In the genomic region with DNA sequence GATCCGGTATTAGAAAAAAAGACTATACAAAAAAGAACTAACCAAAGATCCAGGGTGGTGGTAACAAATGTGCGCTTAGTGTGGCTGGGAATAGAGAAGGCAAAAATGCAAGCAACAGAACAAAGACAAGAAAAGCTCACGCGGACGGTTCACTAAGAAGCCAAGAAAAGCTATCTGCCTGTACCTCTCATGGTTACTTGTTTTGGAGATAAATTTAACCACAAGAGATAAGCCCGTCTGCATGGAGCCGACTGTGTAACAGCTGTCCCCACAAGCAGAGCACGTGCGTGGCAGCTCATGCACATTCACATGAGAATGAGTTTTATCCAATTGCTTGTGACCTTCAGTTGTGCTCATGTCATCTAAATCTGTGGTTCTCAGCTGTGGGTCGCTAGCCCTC, we compare ENCODE assay signal across 10 mouse cellular contexts. TPM values are rescaled to one million over a fixed set of nuclear protein-coding genes. Genes with fewer than 3 reads are reported as not detected.
DNase-seq lines count a peak whose midpoint lies in the region; ATAC-seq and TF ChIP-seq lines count a peak whose summit lies in the region.
"Had no signal": no experiment of that assay in that cellular context is flagged by ENCODE, and none has a peak within 500 bp of the region (broad histone marks: within the 10 kb centered on the region; RNA-seq: fewer than 3 reads in every experiment).

No protein-coding gene starts in this region.

- H3K4me2 ChIP-seq in heart, embryonic 11.5 days = 0 out of 2 replicates have a peak overlapping the region, but pooled peaks have one; percentile 24
- peak overlapping the region; percentile 58 for H3K4me2 ChIP-seq in liver, embryonic 16.5 days (ENCODE audit: low read depth, low read length)
- no peak overlapping the region for H3K4me2 ChIP-seq in forebrain, postnatal 0 days (ENCODE audit: low read depth)

- no peaks in the 10 kb centered on the region for H3K27me3 ChIP-seq in MEL (ENCODE audit: control insufficient read depth in 1 of 2, insufficient read depth in 2 of 2, low read length in 2 of 2)
- no peaks in the 10 kb centered on the region for H3K27me3 ChIP-seq in heart, embryonic 11.5 days (ENCODE audit: control insufficient read depth, insufficient read depth, low read length)
- no peaks in the 10 kb centered on the region for H3K27me3 ChIP-seq in liver, embryonic 16.5 days (ENCODE audit: control insufficient read depth, insufficient read depth, low read depth, low read length)
- no peaks in the 10 kb centered on the region for H3K27me3 ChIP-seq in forebrain, postnatal 0 days (ENCODE audit: insufficient read depth, low read length)

- H3K79me2 ChIP-seq in MEL (ENCODE audit: control insufficient read depth, insufficient read depth, low read length, poor library complexity) = no peaks in the 10 kb centered on the region

- peaks cover 12 to 21% of the 10 kb centered on the region in 2 experiments for H3K4me1 ChIP-seq in MEL (ENCODE audit: control insufficient read depth in 1 of 2, insufficient read depth in 2 of 2, low read length in 2 of 2)
- H3K4me1 ChIP-seq in heart, embryonic 11.5 days (ENCODE audit: control insufficient read depth, insufficient read depth, low read length) = peaks cover 9% of the 10 kb centered on the region; the same call in 1 of the 2 replicates
- H3K4me1 ChIP-seq in liver, embryonic 16.5 days (ENCODE audit: control insufficient read depth, low read depth, low read length) = peaks cover 21% of the 10 kb centered on the region
- H3K4me1 ChIP-seq in forebrain, postnatal 0 days (ENCODE audit: insufficient read depth) = no peaks in the 10 kb centered on the region

- TF ChIP-seq CTCF in MEL (IDR thresholded peaks at IDR 0.05 in 2 of 3, conservative IDR thresholded peaks at IDR 0.05 in 1 of 3; ENCODE audit: control insufficient read depth in 1 of 3, insufficient read depth in 1 of 3, low read depth in 2 of 3, low read length in 3 of 3, poor library complexity in 1 of 3, severe bottlenecking in 1 of 3) = no peak
- no peak for TF ChIP-seq CTCF in forebrain, postnatal 0 days (IDR thresholded peaks at IDR 0.05; ENCODE audit: low read depth)

- no peak for TF ChIP-seq RAD21 in MEL (IDR thresholded peaks at IDR 0.05; ENCODE audit: low read depth, low read length)

- no peak overlapping the region for H3K4me3 ChIP-seq in MEL (ENCODE audit: control insufficient read depth in 1 of 2, insufficient read depth in 1 of 2, low read depth in 2 of 2, low read length in 2 of 2)
- no peak overlapping the region for H3K4me3 ChIP-seq in heart, embryonic 11.5 days (ENCODE audit: low read depth, low read length)
- no peak overlapping the region; the same call in 1 of the 2 replicates for H3K4me3 ChIP-seq in liver, embryonic 16.5 days (ENCODE audit: low read depth, low read length)
- H3K4me3 ChIP-seq in forebrain, postnatal 0 days (ENCODE audit: low read depth, low read length) = no peak overlapping the region

- H3K9ac ChIP-seq in MEL (ENCODE audit: control insufficient read depth, low read depth, low read length, poor library complexity, severe bottlenecking) = peak overlapping the region; percentile 45
- no peak overlapping the region for H3K9ac ChIP-seq in heart, embryonic 11.5 days (ENCODE audit: low read depth, low read length)
- peak overlapping the region; percentile 44; the same call in 1 of the 2 replicates for H3K9ac ChIP-seq in liver, embryonic 16.5 days (ENCODE audit: low read depth, low read length)
- H3K9ac ChIP-seq in forebrain, postnatal 0 days = no peak overlapping the region

- 29% methylated on average over 10 of the region's 10 CpGs for WGBS in heart, embryonic 11.5 days (ENCODE audit: insufficient replicate concordance)
- 23% methylated on average over 10 of the region's 10 CpGs for WGBS in liver, embryonic 16.5 days (ENCODE audit: insufficient replicate concordance)
- 84% methylated on average over 10 of the region's 10 CpGs for WGBS in forebrain, postnatal 0 days

- peak overlapping the region; percentile 76 for H3K27ac ChIP-seq in MEL (ENCODE audit: control insufficient read depth, low read depth, low read length)
- peak overlapping the region; percentile 41; the same call in 1 of the 2 replicates for H3K27ac ChIP-seq in heart, embryonic 11.5 days (ENCODE audit: low read depth, low read length)
- peak overlapping the region; percentile 83 for H3K27ac ChIP-seq in liver, embryonic 16.5 days (ENCODE audit: low read length)
- H3K27ac ChIP-seq in forebrain, postnatal 0 days (ENCODE audit: low read depth, low read length) = no peak overlapping the region

- peak; percentile 16 for DNase-seq in CD4-positive helper T cell, adult 2 months (ENCODE audit: low read depth, low spot score)
- DNase-seq in MEL (ENCODE audit: low read depth, low spot score) = peak; percentile 81
- DNase-seq in lung, postnatal 36 days = no peak
- DNase-seq in forebrain, postnatal 0 days = no peak
- DNase-seq in frontal cortex, postnatal 14 days (ENCODE audit: low spot score in 2 of 2) = no peak
- DNase-seq: gastrocnemius, postnatal 10 days; kidney, adult 2 months had no signal

- no peak for TF ChIP-seq POLR2A in MEL (IDR thresholded peaks at IDR 0.05; ENCODE audit: control insufficient read depth in 1 of 2, insufficient read depth in 1 of 2, low read depth in 1 of 2, low read length in 2 of 2, poor library complexity in 1 of 2)

- TF ChIP-seq EP300 in MEL (IDR thresholded peaks at IDR 0.05; ENCODE audit: low read depth in 1 of 2, low read length in 2 of 2) = peak; percentile 94 to 96

- no peaks in the 10 kb centered on the region for H3K9me3 ChIP-seq in MEL (replicated peaks; ENCODE audit: insufficient read depth, low read length)
- H3K9me3 ChIP-seq in heart, embryonic 11.5 days (replicated peaks; ENCODE audit: control insufficient read depth, low read length) = no peaks in the 10 kb centered on the region
- no peaks in the 10 kb centered on the region for H3K9me3 ChIP-seq in liver, embryonic 16.5 days (replicated peaks; ENCODE audit: control insufficient read depth, low read length)
- no peaks in the 10 kb centered on the region for H3K9me3 ChIP-seq in forebrain, postnatal 0 days (ENCODE audit: low read length)

- peaks cover 15 to 25% of the 10 kb centered on the region in 2 experiments for H3K36me3 ChIP-seq in MEL (ENCODE audit: control insufficient read depth in 1 of 2, insufficient read depth in 2 of 2, low read length in 2 of 2)
- H3K36me3 ChIP-seq in heart, embryonic 11.5 days (ENCODE audit: control insufficient read depth, insufficient read depth, low read length) = peaks cover 3% of the 10 kb centered on the region; the same call in 1 of the 2 replicates
- no peaks in the 10 kb centered on the region for H3K36me3 ChIP-seq in liver, embryonic 16.5 days (ENCODE audit: control insufficient read depth, insufficient read depth)
- no peaks in the 10 kb centered on the region for H3K36me3 ChIP-seq in forebrain, postnatal 0 days (ENCODE audit: insufficient read depth)

- ATAC-seq in heart, embryonic 11.5 days (replicated peaks; ENCODE audit: insufficient number of reproducible peaks, low FRiP score, low TSS enrichment) = no peak; the same call in 1 of the 2 replicates
- peak; percentile 83 for ATAC-seq in liver, embryonic 16.5 days (ENCODE audit: low read depth)
- no peak for ATAC-seq in inflammation-experienced regulatory T-cells, adult 6 months
- ATAC-seq in forebrain, postnatal 0 days = no peak

RNA-seq across cellular contexts. Expression of a gene that starts 20.3 kb away (rescaled TPM):
- total RNA-seq in MEL (2012; rRNA removed) = 26.2 and 26.4 TPM in 2 replicates
- 10 to 100 TPM; 36.8 to 79.4 TPM for polyA plus RNA-seq in MEL (2012; ENCODE audit: insufficient read depth in 1 of 2, insufficient read length in 2 of 2, low read depth in 1 of 2, low replicate concordance in 2 of 2, missing spikeins in 1 of 2)
- polyA plus RNA-seq in heart, embryonic 11.5 days (2014; fragmentation: Nextera tagmentation; extraction: Ambion mirVana) = 22.5 and 26.2 TPM in 2 replicates
- 6.5 and 8.4 TPM in 2 replicates for polyA plus RNA-seq in liver, embryonic 16.5 days (2015; fragmentation: Nextera tagmentation; extraction: Ambion mirVana)
- polyA plus RNA-seq in inflammation-experienced regulatory T-cells, adult 6 months (2017; shearing (Covaris generic)) = 1 to 10 TPM; 8.5 to 9.9 (median 9.3) TPM
- total RNA-seq in forebrain, postnatal 0 days (2014; rRNA removed) = 2.2 and 3.0 TPM in 2 replicates
- 2.4 and 2.5 TPM in 2 replicates for polyA plus RNA-seq in forebrain, postnatal 0 days (2015; fragmentation: Nextera tagmentation; extraction: Ambion mirVana)

RNA-seq across cellular contexts. Expression of a gene that starts 20.7 kb away (rescaled TPM):
- total RNA-seq in MEL (2012; rRNA removed) = 0.58 and 0.78 TPM in 2 replicates
- 1 to 10 TPM in 1 of 2 experiments, not detected in 1; 1.2 TPM for polyA plus RNA-seq in MEL (2012; ENCODE audit: insufficient read depth in 1 of 2, insufficient read length in 2 of 2, low read depth in 1 of 2, low replicate concordance in 2 of 2, missing spikeins in 1 of 2)
- polyA plus RNA-seq in heart, embryonic 11.5 days (2014; fragmentation: Nextera tagmentation; extraction: Ambion mirVana) = 6.1 and 6.6 TPM in 2 replicates
- polyA plus RNA-seq in liver, embryonic 16.5 days (2015; fragmentation: Nextera tagmentation; extraction: Ambion mirVana) = 3.1 and 3.4 TPM in 2 replicates
- polyA plus RNA-seq in inflammation-experienced regulatory T-cells, adult 6 months (2017; shearing (Covaris generic)) = 10 to 100 TPM in 2 of 3 experiments, 1 to 10 TPM in 1; 5.2 to 15.0 (median 14.6) TPM
- 36.7 and 37.2 TPM in 2 replicates for total RNA-seq in forebrain, postnatal 0 days (2014; rRNA removed)
- polyA plus RNA-seq in forebrain, postnatal 0 days (2015; fragmentation: Nextera tagmentation; extraction: Ambion mirVana) = 41.4 and 51.2 TPM in 2 replicates

RNA-seq across cellular contexts. Expression of a gene that starts 33.0 kb away (rescaled TPM):
- 12.2 and 12.5 TPM in 2 replicates for total RNA-seq in MEL (2012; rRNA removed)
- polyA plus RNA-seq in MEL (2012; ENCODE audit: insufficient read depth in 1 of 2, insufficient read length in 2 of 2, low read depth in 1 of 2, low replicate concordance in 2 of 2, missing spikeins in 1 of 2) = 1 to 10 TPM in 1 of 2 experiments, not detected in 1; 7.1 TPM
- polyA plus RNA-seq in heart, embryonic 11.5 days (2014; fragmentation: Nextera tagmentation; extraction: Ambion mirVana) = 24.6 and 27.3 TPM in 2 replicates
- polyA plus RNA-seq in liver, embryonic 16.5 days (2015; fragmentation: Nextera tagmentation; extraction: Ambion mirVana) = 18.7 and 19.0 TPM in 2 replicates
- polyA plus RNA-seq in inflammation-experienced regulatory T-cells, adult 6 months (2017; shearing (Covaris generic)) = 10 to 100 TPM; 15.7 to 26.2 (median 20.9) TPM
- 24.3 and 24.7 TPM in 2 replicates for total RNA-seq in forebrain, postnatal 0 days (2014; rRNA removed)
- polyA plus RNA-seq in forebrain, postnatal 0 days (2015; fragmentation: Nextera tagmentation; extraction: Ambion mirVana) = 13.3 and 16.2 TPM in 2 replicates

RNA-seq across cellular contexts. Expression of a gene that starts 57.5 kb away (rescaled TPM):
- total RNA-seq in MEL (2012; rRNA removed) = 5.6 and 5.8 TPM in 2 replicates
- polyA plus RNA-seq in MEL (2012; ENCODE audit: insufficient read depth in 1 of 2, insufficient read length in 2 of 2, low read depth in 1 of 2, low replicate concordance in 2 of 2, missing spikeins in 1 of 2) = 1 to 10 TPM in 1 of 2 experiments, not detected in 1; 5.8 TPM
- 1.1 and 1.8 TPM in 2 replicates for polyA plus RNA-seq in heart, embryonic 11.5 days (2014; fragmentation: Nextera tagmentation; extraction: Ambion mirVana)
- polyA plus RNA-seq in liver, embryonic 16.5 days (2015; fragmentation: Nextera tagmentation; extraction: Ambion mirVana) = 0.17 and 0.19 TPM in 2 replicates
- under 1 TPM; 0.24 to 0.54 (median 0.31) TPM for polyA plus RNA-seq in inflammation-experienced regulatory T-cells, adult 6 months (2017; shearing (Covaris generic))
- total RNA-seq in forebrain, postnatal 0 days (2014; rRNA removed) = 10.2 and 13.5 TPM in 2 replicates
- polyA plus RNA-seq in forebrain, postnatal 0 days (2015; fragmentation: Nextera tagmentation; extraction: Ambion mirVana) = 3.9 and 6.1 TPM in 2 replicates

Comparison
In these comparisons a context has a peak if more than half of its experiments do, and no peak if none do; other contexts are left out.
1. DNase-seq: peak in CD4-positive helper T cell, adult 2 months (single experiment) and MEL (single experiment); none in lung, postnatal 36 days (single experiment), forebrain, postnatal 0 days (single experiment) and frontal cortex, postnatal 14 days (0 of 2).
2. H3K9ac ChIP-seq: peak in MEL (single experiment) and liver, embryonic 16.5 days (single experiment); none in heart, embryonic 11.5 days (single experiment) and forebrain, postnatal 0 days (single experiment).